Mouse (Mus musculus) liver, embryonic 13.5 days (tissue): ENCODE results near the gene Mef2c. TPM values are rescaled to one million over a fixed set of nuclear protein-coding genes. Genes with fewer than 3 reads are reported as not detected.

Experiments used
- ATAC-seq: fragments of 200-750 bp; cut with Nextera tagmentation; 2 replicates; pipeline ENCODE4 v1.8.0; 2017; ENCODE audit warnings: low read depth, mild to moderate bottlenecking, moderate number of reproducible peaks, moderate library complexity
- DNase-seq: peaks from one replicate; pipeline ENCODE4 v3.0.0; 2022
- H3K27ac ChIP-seq: fragments of 300-500 bp; sonication (generic); 2 replicates; pipeline ENCODE4 v1.5.1; 2015; ENCODE audit warnings: moderate library complexity, mild to moderate bottlenecking, inconsistent platforms
- H3K27me3 ChIP-seq: fragments of 300-500 bp; sonication (generic); 2 replicates; pipeline ENCODE4 v1.6.1; 2015; ENCODE audit warnings: mild to moderate bottlenecking, inconsistent platforms
- H3K36me3 ChIP-seq: fragments of 300-500 bp; sonication (generic); 2 replicates; pipeline ENCODE4 v1.6.1; 2015; ENCODE audit warnings: mild to moderate bottlenecking, inconsistent platforms
- H3K4me1 ChIP-seq: fragments of 300-500 bp; sonication (generic); replicated peaks from 2 replicates; pipeline ENCODE4 v1.6.1; 2015; ENCODE audit warnings: inconsistent platforms
- H3K4me2 ChIP-seq: fragments of 300-500 bp; sonication (generic); 2 replicates; pipeline ENCODE4 v1.6.1; 2015; ENCODE audit warnings: inconsistent platforms, mild to moderate bottlenecking, moderate library complexity
- H3K4me3 ChIP-seq: fragments of 300-500 bp; sonication (generic); replicated peaks from 2 replicates; pipeline ENCODE4 v1.5.1; 2015; ENCODE audit warnings: mild to moderate bottlenecking, inconsistent platforms
- H3K9ac ChIP-seq: fragments of 300-500 bp; sonication (generic); 2 replicates; pipeline ENCODE4 v1.6.1; 2015; ENCODE audit warnings: mild to moderate bottlenecking, inconsistent platforms
- H3K9me3 ChIP-seq: fragments of 300-500 bp; sonication (generic); replicated peaks from 2 replicates; pipeline ENCODE4 v1.6.1; 2016; ENCODE audit warnings: inconsistent platforms
- WGBS: fragments of 180-500 bp; shearing (Covaris S2); methylation state at CpG from one replicate; pipeline ENCODE4 v1.1.7; 2015; ENCODE audit not compliant: insufficient replicate concordance; 5-methylcytosine and 5-hydroxymethylcytosine counted together
- polyA plus RNA-seq: library from polyadenylated mRNA; unstranded; fragments of >200 nt; fragmentation: Nextera tagmentation; extraction: Ambion mirVana; gene quantifications from 2 replicates; pipeline ENCODE4 v1.2.1, GENCODE M21; 2015

Mef2c gene
- polyA plus RNA-seq, 1 experiment from 2014 or later, result 15.4 TPM

DNA sequence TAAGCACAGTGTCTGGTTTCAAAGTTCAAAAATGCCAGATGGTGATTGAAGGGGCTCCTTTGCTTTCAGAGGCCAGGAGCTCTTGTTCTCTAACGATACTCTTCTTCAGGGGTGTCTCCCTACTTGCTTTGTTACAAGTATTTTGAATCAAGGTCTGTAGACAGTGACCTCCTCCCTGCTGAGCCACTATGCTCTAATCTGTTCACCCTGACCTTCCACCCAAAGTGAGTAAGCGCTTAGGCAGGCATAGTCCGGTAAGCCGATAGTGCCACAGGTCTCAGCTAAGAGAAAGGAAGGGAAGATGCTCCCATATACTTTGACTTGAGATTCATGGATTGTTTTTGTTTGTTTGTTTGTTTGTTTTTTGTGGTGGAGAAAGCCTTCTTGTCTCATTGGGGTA, 69.5 kb downstream of the Mef2c start:
- Histone ChIP-seq H3K27ac (no peak overlapping the region; the same call in 1 of the 2 replicates), H3K4me3 (no peak overlapping the region), H3K4me1 (peaks cover 29% of the 10 kb centered on the region), H3K9ac (no peak overlapping the region), H3K4me2 (peak overlapping the region; percentile 38), H3K27me3 (no peaks in the 10 kb centered on the region), H3K36me3 (no peaks in the 10 kb centered on the region), H3K9me3 (no peaks in the 10 kb centered on the region)
- DNase-seq (no peak), ATAC-seq (peak; percentile 61)
- WGBS, result 25% methylated on average over 4 of the region's 4 CpGs

DNA sequence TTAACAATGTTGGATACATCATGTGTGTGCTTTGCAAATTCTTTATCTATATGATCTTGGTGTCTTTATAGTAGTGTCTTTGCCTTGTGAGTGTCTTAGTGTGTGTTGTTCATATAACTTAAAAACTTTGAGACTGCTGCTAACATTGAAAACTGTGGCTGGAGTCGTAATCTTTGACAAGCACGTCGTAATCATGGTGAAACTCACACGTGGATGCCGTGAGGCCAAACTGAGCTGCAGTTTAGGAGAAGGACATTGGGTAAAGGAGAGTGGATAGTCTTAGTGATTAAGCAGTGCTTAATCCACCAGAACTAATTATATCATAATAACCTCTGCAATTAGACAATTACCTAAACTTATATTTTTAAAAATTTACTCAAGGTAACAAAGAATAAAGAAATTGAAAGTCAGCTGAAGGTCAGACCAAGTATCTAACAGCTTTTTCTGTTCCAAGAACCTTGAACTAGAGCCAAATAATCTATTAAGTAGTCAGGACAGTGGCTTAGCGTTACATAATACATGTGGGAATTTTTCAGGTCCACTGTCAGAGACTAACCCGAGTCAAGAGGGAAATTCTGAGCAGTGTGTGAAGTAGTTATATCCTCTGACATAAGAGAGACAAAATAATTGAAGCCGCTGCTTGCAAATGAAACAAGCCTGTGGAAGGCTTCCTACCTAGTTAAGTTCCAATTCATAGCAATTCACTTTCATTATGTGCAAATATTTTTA, 70.2 kb downstream of the Mef2c start:
- no peaks in the 10 kb centered on the region for H3K9me3 ChIP-seq
- H3K4me3 ChIP-seq, result no peak overlapping the region
- ATAC-seq (no peak), DNase-seq (no peak)
- WGBS, result 32% methylated on average over 8 of the region's 8 CpGs
- H3K4me2 ChIP-seq, result peak overlapping the region; percentile 38; the same call in 1 of the 2 replicates
- H3K4me1 ChIP-seq, result peaks cover 25% of the 10 kb centered on the region
- no peaks in the 10 kb centered on the region for H3K27me3 ChIP-seq
- no peaks in the 10 kb centered on the region for H3K36me3 ChIP-seq
- no peak overlapping the region for H3K9ac ChIP-seq
- H3K27ac ChIP-seq, result no peak overlapping the region

GRCm38 (mm10) chr13:83574866-83575265, 71.0 kb downstream of the Mef2c start:
- Histone ChIP-seq H3K9me3 (no peaks in the 10 kb centered on the region), H3K4me1 (peaks cover 22% of the 10 kb centered on the region), H3K4me3 (no peak overlapping the region), H3K27me3 (no peaks in the 10 kb centered on the region), H3K36me3 (no peaks in the 10 kb centered on the region), H3K27ac (no peak overlapping the region), H3K9ac (no peak overlapping the region), H3K4me2 (no peak overlapping the region)
- 46% methylated on average over 8 of the region's 8 CpGs for WGBS
- no peak for ATAC-seq
- DNase-seq, result no peak

GRCm38 (mm10) chr13:83579410-83579809, 75.6 kb downstream of the Mef2c start:
- 84% methylated on average over 3 of the region's 3 CpGs for WGBS
- H3K4me3 ChIP-seq, result no peak overlapping the region

GRCm38 (mm10) chr13:83580856-83581255, 77.0 kb downstream of the Mef2c start:
- DNase-seq (no peak), ATAC-seq (no peak)
- no peak overlapping the region for H3K4me2 ChIP-seq
- no peaks in the 10 kb centered on the region for H3K9me3 ChIP-seq
- no peak overlapping the region for H3K4me3 ChIP-seq
- no peaks in the 10 kb centered on the region for H3K27me3 ChIP-seq
- H3K4me1 ChIP-seq, result no peaks in the 10 kb centered on the region
- WGBS, result 59% methylated on average over 5 of the region's 5 CpGs
- no peaks in the 10 kb centered on the region for H3K36me3 ChIP-seq
- no peak overlapping the region for H3K27ac ChIP-seq
- no peak overlapping the region for H3K9ac ChIP-seq

More at GRCm38 (mm10) chr13:83579410-83579809, 75.6 kb downstream of the Mef2c start:
- DNase-seq, result no peak
- Histone ChIP-seq H3K36me3 (no peaks in the 10 kb centered on the region), H3K27ac (no peak overlapping the region), H3K9ac (no peak overlapping the region), H3K27me3 (no peaks in the 10 kb centered on the region), H3K4me2 (no peak overlapping the region), H3K4me1 (no peaks in the 10 kb centered on the region), H3K9me3 (no peaks in the 10 kb centered on the region)
- ATAC-seq, result no peak

GRCm38 (mm10) chr13:83582564-83582963, 78.7 kb downstream of the Mef2c start:
- Histone ChIP-seq H3K27me3 (no peaks in the 10 kb centered on the region), H3K36me3 (no peaks in the 10 kb centered on the region), H3K27ac (no peak overlapping the region), H3K4me3 (no peak overlapping the region), H3K9ac (no peak overlapping the region), H3K4me1 (no peaks in the 10 kb centered on the region), H3K9me3 (no peaks in the 10 kb centered on the region), H3K4me2 (no peak overlapping the region)
- ATAC-seq, result no peak
- whole genome bisulfite sequencing, result 71% methylated on average over 1 of the region's 1 CpGs
- DNase-seq, result no peak

GRCm38 (mm10) chr13:83583881-83584280, 80.0 kb downstream of the Mef2c start:
- H3K4me1 ChIP-seq, result no peaks in the 10 kb centered on the region
- no peaks in the 10 kb centered on the region for H3K9me3 ChIP-seq
- DNase-seq (no peak), ATAC-seq (no peak)
- H3K9ac ChIP-seq, result no peak overlapping the region
- no peaks in the 10 kb centered on the region for H3K36me3 ChIP-seq
- WGBS, result 83% methylated on average over 4 of the region's 4 CpGs
- no peak overlapping the region for H3K4me3 ChIP-seq
- no peak overlapping the region for H3K4me2 ChIP-seq
- no peak overlapping the region for H3K27ac ChIP-seq
- H3K27me3 ChIP-seq, result no peaks in the 10 kb centered on the region

GRCm38 (mm10) chr13:83585359-83585758, 81.5 kb downstream of the Mef2c start:
- H3K4me2 ChIP-seq, result no peak overlapping the region
- no peak overlapping the region for H3K4me3 ChIP-seq
- no peaks in the 10 kb centered on the region for H3K36me3 ChIP-seq
- ATAC-seq, result no peak
- no peaks in the 10 kb centered on the region for H3K9me3 ChIP-seq
- no peak overlapping the region for H3K9ac ChIP-seq
- 62% methylated on average over 5 of the region's 5 CpGs for WGBS
- no peak overlapping the region for H3K27ac ChIP-seq
- no peaks in the 10 kb centered on the region for H3K27me3 ChIP-seq
- H3K4me1 ChIP-seq, result no peaks in the 10 kb centered on the region
- DNase-seq, result no peak

DNA sequence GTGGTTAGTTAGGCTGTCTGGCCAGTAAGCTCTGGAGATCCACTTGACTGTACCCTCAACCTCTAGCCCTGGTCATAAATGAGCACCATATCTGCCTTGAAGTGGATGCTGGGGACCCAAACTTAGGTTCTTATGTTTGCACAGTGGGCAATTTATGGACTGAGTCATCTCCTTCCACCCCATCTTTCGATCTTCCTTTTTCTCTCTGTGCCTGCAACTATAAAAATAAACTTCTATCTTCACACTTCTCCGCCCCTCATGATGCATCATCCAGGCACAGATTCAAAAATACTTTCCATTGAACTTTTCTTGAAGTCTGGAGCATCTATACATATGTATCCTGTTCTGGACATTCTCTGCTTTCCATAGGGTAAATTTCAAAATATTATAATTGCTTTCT, 84.4 kb downstream of the Mef2c start:
- no peaks in the 10 kb centered on the region for H3K27me3 ChIP-seq
- H3K4me1 ChIP-seq, result peaks cover 4% of the 10 kb centered on the region; the same call in 1 of the 2 replicates
- 57% methylated on average over 2 of the region's 2 CpGs for WGBS
- ATAC-seq (no peak), DNase-seq (no peak)
- H3K36me3 ChIP-seq, result no peaks in the 10 kb centered on the region
- no peak overlapping the region for H3K4me2 ChIP-seq
- H3K27ac ChIP-seq, result no peak overlapping the region
- H3K9ac ChIP-seq, result no peak overlapping the region
- H3K9me3 ChIP-seq, result no peaks in the 10 kb centered on the region
- H3K4me3 ChIP-seq, result no peak overlapping the region

GRCm38 (mm10) chr13:83590886-83591285, 87.1 kb downstream of the Mef2c start:
- Histone ChIP-seq H3K9me3 (no peaks in the 10 kb centered on the region), H3K9ac (no peak overlapping the region), H3K4me1 (peaks cover 4% of the 10 kb centered on the region; the same call in 1 of the 2 replicates), H3K36me3 (no peaks in the 10 kb centered on the region), H3K27ac (no peak overlapping the region), H3K4me3 (no peak overlapping the region), H3K4me2 (no peak overlapping the region), H3K27me3 (no peaks in the 10 kb centered on the region)
- ATAC-seq, result no peak
- 34% methylated on average over 5 of the region's 5 CpGs for WGBS
- DNase-seq, result no peak

DNA sequence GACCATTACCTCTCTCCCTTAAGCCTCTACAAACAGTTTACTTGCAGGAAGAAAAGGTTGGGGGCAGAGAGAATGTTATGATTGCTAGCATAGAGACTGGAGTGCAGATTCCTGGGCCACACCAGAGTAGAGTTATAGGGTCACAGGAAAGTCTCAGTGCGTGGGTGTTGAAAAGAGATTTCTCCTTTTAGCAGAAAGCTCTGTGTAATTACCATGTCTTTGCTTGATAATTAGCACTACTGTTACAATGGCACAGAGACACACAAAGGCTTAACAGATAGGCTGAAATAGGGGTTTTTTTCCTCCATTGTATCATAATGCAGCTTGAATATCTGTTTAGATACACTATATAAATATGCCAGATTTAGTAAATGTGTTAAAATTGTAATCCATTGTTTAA, 91.6 kb downstream of the Mef2c start:
- no peaks in the 10 kb centered on the region for H3K27me3 ChIP-seq
- no peak overlapping the region for H3K4me3 ChIP-seq
- H3K9ac ChIP-seq, result no peak overlapping the region
- 77% methylated on average over 1 of the region's 1 CpGs for WGBS
- no peak for DNase-seq
- ATAC-seq, result no peak
- peaks cover 4% of the 10 kb centered on the region; the same call in 1 of the 2 replicates for H3K4me1 ChIP-seq
- no peaks in the 10 kb centered on the region for H3K36me3 ChIP-seq
- no peak overlapping the region for H3K4me2 ChIP-seq
- H3K9me3 ChIP-seq, result no peaks in the 10 kb centered on the region
- no peak overlapping the region for H3K27ac ChIP-seq
